Mouse (Mus musculus) gastrocnemius, postnatal 10 days (tissue): ENCODE results near the gene Chrna9. TPM values are rescaled to one million over a fixed set of nuclear protein-coding genes. Genes with fewer than 3 reads are reported as not detected.

ENCODE experiments used
- DNase-seq: peaks from one replicate; pipeline ENCODE4 v3.0.0; 2021; ENCODE audit warnings: mixed read lengths
- long read RNA-seq, 2 experiments: library from polyadenylated mRNA; stranded (forward); transcript quantifications; one replicate each; pipeline ENCODE4 v2.0.0; 2021
- total RNA-seq, 2 experiments: library from RNA; stranded (reverse); gene quantifications; 2 replicates each; pipeline ENCODE4 v1.2.3; 2021

Chrna9 gene
- 10 to 100 TPM in 1 of 2 experiments, 1 to 10 TPM in 1; 7.2 to 16.1 TPM for total RNA-seq
- long read RNA-seq, experiment 1, transcript Chrna9-201 (5 exons, 1,843 nt): major isoform, 18 of 18 reads
- long read RNA-seq, experiment 1, partial matches to known transcripts: 0 of 18 reads
- long read RNA-seq, experiment 1, other reads (novel, unspliced or antisense): 0 of 18 reads
- long read RNA-seq, experiment 2, transcript Chrna9-201 (5 exons, 1,843 nt): major isoform, 48 of 50 reads
- long read RNA-seq, experiment 2, partial matches to known transcripts: 1 of 50 reads
- long read RNA-seq, experiment 2, other reads (novel, unspliced or antisense): 1 of 50 reads

GRCm38 (mm10) chr5:65934783-65935182 is at the start of gene Chrna9:
Chrna9 (plus strand) TSS chr5:65934921.
- DNase-seq: no peak

GRCm38 (mm10) chr5:65885699-65886443 is 48.9 kb upstream of the Chrna9 start:
- no peak for DNase-seq

DNA sequence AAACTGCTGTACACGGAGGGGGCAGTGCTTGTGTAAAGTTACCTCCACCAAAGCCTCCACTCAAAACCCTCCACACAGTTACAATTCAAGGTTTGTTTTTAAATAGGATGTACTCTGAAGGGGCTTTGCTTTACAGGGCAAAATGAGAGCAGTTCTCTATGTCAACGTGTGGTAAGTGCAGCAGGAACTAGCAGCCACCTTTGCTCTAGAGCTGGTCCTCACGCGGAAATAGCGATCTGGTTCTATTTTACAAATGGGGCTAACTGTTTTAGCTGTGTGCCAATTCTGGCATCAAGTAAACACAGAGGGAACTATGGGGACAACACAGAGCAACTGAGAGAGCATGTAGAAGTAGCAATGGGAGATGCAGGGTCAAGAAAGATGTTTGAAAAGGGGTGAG is 46.6 kb upstream of the Chrna9 start:
- no peak for DNase-seq

GRCm38 (mm10) chr5:65888998-65889397 is 45.7 kb upstream of the Chrna9 start:
- DNase-seq: no peak

- DNase-seq: no peak
These were observed 43.4 kb upstream of the Chrna9 start for GRCm38 (mm10) chr5:65891251-65891826.

DNA sequence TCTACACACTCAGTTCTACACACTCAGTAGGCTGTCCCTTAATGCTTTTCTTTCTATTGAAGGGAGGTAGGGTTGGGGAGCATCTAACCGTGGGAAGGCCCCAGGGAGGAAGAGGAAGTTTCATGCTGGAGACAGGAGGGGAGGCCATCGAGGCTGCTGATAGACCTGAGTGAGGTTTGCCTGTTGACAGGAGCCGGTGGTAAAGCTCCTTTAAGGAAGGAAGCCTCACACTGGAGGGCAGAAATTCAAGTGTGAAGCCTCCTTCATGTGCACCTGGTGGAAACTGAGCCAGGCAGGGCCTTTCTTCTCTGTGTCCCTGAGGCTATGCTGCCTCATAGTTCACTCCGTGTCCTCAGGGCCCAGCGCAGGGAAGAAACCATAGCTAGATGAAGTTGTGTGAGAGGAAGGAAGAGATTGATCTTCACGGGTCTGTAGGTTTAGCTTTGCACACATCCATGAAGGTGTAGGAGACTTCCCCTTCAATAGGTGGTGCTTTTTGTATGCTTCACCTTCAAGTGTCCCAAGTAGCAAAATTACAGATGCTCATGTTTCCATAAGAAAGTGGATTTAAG is 39.5 kb upstream of the Chrna9 start:
- DNase-seq: no peak

GRCm38 (mm10) chr5:65895764-65896163 is 39.0 kb upstream of the Chrna9 start:
- no peak for DNase-seq

DNA sequence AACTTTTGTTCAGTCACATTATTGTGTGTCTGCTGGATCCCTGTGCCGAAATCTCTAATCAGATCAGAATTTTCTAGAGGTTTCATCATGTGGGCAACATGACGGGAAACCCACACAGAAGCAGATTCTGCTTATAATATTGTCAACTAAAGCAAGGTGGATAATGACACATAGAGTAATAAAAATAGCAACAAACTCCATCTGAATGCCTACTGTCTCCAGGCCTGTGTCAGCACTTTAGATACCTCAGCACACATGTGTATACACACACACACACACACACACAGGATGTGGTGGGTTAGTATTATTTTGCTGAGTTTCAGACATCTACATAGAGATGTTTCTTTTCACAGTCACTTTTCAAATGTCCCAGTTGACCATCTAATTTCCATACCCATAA is 37.0 kb upstream of the Chrna9 start:
- DNase-seq: no peak

DNA sequence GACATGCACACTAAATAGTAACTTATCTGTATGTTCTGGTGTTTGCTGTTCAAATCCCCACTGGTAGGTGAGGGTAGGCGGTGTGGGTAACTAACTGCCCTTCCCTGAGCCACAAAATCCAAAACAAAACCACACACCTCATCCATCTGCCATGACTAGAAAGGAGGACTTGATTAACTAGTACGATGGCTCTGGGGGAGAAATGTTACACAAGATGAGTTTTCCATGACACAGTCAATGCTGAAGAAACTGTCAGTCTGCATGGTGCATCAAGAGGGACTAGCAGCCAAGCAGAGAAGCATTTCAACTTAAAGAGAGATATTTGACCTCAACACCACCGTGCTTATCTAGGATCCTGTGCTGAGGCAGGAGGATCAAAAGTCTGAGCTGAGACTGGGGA is 36.0 kb upstream of the Chrna9 start:
- no peak for DNase-seq

DNA sequence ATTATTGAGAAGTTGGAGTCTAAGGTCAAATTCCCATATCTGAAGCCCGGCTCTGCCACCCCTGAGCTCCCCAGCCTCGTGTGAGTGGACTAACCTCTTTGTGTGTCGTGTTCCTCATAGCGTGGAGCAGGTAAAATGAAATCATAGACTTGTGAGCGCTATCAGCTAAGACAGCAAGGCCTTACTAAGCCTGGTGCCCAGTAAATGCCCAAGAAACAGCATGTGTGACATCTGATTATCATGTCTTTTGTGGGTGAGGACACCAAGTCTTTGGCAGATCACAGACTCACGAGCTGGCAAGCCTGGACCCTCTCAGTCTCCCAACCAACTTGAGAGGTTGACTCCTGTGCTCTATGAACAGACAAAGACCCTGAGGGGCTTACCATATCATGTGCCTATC is 34.6 kb upstream of the Chrna9 start:
- no peak for DNase-seq

DNA sequence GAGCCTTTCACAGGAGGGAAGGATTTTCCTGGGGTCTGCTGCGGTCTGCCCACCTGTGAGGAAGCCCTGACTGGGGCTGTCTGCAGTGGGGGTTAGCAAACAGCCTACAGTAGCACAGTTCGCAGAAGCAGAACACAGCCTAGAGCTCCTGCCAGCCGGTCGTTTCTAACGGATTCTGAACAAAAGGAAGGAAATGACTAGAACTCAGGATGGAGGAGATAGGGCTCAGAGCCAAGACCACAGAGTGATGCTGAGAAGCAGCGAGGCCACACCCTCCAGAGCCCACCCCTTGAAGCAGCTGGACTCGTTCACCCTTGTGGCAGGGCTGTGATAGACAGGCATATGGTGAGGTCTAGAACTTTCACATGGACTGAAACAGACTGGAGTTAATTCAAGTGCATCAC is 33.9 kb upstream of the Chrna9 start:
- DNase-seq: no peak

DNA sequence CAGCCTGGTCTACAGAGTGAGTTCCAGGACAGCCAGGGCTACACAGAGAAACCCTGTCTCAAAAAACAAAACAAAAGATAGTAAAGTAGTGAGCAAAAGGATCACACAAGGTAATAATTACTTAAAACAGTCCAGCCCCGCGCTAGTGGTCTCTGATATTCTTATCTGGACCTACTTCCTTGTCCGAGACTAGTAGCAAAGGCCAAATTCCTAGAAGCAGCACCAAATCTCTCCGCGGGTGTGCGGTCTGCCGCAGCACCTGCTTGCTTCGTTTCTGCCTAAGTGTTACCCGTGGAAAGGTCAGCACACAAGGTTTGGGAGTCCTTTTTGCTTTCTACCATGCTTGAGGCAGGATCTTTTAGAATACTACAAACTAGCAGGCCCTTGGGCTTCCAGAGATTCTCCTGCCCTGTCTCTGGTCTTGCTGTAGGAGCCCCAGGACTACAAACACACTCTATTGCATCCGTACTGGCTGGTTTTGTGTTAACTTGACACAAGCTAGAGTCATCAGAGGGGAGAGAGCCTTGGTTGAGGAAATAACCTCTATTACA is 32.8 kb upstream of the Chrna9 start:
- no peak for DNase-seq

DNA sequence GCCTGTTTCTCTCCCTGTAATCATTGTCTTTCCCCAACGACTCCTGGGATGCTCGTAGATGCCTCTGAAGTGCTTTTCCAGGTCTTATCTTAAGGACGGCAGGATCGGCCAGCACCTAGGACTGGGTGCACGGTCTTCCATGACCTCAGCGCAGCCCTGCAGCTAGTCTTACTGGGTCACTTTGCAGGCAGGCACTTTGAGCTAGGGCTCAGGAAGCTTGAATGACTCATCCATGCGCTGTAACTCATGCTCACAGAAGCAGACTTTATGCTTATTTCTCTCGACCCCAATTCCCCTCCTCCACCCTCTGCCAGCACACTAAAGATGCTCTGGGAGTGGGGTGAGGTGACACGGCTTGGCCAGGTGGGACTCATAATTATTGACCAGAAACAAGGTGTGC is 31.9 kb upstream of the Chrna9 start:
- DNase-seq: no peak

GRCm38 (mm10) chr5:65904476-65904875 is 30.2 kb upstream of the Chrna9 start:
- no peak for DNase-seq

DNA sequence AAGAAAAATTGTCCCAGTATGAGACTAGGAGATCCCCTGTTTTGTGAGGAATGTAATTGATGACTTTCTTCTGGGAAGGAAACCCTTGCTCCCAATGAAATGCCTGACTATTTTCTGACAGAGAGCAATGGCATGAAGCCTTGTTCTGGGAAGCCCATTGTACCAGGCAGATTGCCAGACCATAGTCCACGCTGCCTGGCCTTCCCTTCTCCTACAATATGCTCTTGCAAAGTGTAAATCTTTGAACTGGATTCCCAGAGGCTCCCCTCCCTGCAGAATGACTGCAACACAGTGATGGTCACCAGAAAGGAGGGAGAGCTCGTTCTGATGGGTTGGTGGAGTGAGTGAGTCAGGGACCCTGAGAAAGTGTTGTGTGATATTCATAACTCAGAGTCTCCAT is 26.0 kb upstream of the Chrna9 start:
- no peak for DNase-seq

DNA sequence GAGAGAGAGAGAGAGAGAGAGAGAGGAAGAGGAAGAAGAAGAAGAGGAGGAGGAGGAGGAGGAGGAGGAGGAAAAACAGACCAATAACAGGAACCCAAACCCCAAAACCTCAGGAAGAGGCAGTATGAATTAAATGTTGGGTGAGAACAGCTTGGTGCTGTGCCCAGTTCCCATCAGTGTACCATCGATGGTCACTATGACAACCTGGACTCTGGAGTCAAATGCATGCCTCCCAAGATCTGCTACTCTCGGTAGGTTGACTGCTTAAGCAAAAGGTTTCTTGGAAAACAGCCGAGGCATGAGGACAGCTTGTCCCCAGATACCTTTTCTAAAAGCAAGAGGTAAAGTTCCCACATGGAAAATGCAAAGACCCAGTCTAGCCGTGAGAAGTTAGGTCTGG is 25.4 kb upstream of the Chrna9 start:
- no peak for DNase-seq

GRCm38 (mm10) chr5:65910398-65910797 is 24.3 kb upstream of the Chrna9 start:
- no peak for DNase-seq

DNA sequence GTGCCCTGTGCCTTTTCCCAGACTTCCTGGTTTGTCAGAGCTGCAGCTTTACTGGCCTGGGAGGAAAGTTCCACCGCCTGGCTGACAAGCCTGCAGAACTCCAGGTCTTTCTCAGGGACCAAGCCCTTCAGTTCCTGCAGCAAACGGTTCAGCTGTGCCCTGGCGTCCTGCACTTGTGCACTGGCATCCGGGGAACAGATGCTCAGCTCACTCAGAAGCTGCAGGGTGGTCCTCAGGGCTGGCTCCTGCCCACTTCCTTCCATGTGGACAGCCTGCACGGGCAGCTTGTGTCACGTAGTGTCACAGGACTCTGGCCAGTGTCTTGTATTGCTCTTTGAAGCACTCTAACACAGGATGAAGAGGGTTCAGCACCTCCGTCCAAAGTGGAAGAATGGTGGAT is 23.0 kb upstream of the Chrna9 start:
- no peak for DNase-seq

DNA sequence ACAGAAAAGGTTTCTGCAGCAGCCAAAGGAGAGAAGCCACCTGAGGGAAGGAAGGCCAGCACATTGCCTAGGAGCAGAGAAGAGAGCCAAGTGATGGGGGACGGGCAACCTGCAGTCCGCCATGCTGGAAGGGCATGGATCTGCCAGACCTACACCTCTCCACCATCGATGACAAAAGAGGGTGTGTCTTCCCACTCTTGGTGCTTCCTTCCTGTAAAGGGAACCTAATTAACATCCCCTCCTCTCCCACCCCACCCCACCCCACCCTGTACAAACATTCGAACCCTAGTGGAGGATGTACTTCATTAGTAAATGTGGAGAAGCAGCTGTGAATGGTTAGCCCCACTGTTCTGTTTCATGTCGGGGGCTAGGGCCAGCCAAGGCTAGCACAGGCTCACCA is 22.5 kb upstream of the Chrna9 start:
- DNase-seq: no peak

- no peak for DNase-seq
These were observed 21.6 kb upstream of the Chrna9 start for GRCm38 (mm10) chr5:65913126-65913525.

GRCm38 (mm10) chr5:65914342-65914741 is 20.4 kb upstream of the Chrna9 start:
- DNase-seq: no peak

GRCm38 (mm10) chr5:65916930-65917329 is 17.8 kb upstream of the Chrna9 start:
- no peak for DNase-seq

DNA sequence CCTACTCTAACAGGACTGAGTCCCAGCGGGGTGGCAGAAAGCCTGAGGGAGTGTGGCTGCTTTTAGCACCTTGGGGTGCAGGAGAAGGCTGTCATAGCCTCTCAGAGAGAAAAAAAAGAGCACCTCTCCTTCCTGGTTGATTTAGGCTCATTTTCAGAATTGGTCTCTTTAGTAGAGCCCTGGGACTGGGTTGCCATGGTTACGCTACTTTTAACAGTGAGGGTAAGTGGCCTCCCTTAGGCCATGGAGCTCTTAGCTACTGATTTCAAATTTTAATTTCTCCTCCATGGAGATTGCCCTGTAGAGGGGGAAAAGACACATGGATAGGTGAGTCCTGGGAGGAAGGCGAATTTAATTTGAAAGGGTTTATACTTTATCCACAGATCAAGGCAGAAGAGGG is 16.1 kb upstream of the Chrna9 start:
- DNase-seq: no peak
